Comparison of ENCODE assay signal across 9 mouse cellular contexts in genomic region chr11:90252366-90252765, GRCm38 (mm10). TPM values are rescaled to one million over a fixed set of nuclear protein-coding genes. Genes with fewer than 3 reads are reported as not detected.
DNase-seq lines count a peak whose midpoint lies in the region; ATAC-seq and TF ChIP-seq lines count a peak whose summit lies in the region.
"Had no signal": no experiment of that assay in that cellular context is flagged by ENCODE, and none has a peak within 500 bp of the region (broad histone marks: within the 10 kb centered on the region; RNA-seq: fewer than 3 reads in every experiment).

No protein-coding gene starts in this region.

- peaks cover 41% of the 10 kb centered on the region for H3K4me1 ChIP-seq in hindbrain, embryonic 13.5 days (replicated peaks)
- 0 out of 2 replicates have a peak, but pooled peaks cover 2% of the 10 kb centered on the region for H3K4me1 ChIP-seq in hindbrain, embryonic 11.5 days (replicated peaks; ENCODE audit: control insufficient read depth, insufficient read depth, low read length)
- H3K4me1 ChIP-seq in neural tube, embryonic 15.5 days = peaks cover 43% of the 10 kb centered on the region
- 0 out of 2 replicates have a peak, but pooled peaks cover under 1% of the 10 kb centered on the region for H3K4me1 ChIP-seq in stomach, postnatal 0 days (replicated peaks; ENCODE audit: control insufficient read depth, insufficient read depth)

- no peak overlapping the region for H3K9ac ChIP-seq in hindbrain, embryonic 13.5 days
- H3K9ac ChIP-seq in hindbrain, embryonic 11.5 days (ENCODE audit: low read depth, low read length) = no peak overlapping the region
- H3K9ac ChIP-seq in neural tube, embryonic 15.5 days (replicated peaks) = no peak overlapping the region
- no peak overlapping the region for H3K9ac ChIP-seq in stomach, postnatal 0 days (ENCODE audit: low read length)

- H3K4me2 ChIP-seq in hindbrain, embryonic 13.5 days = peak overlapping the region; percentile 68; the same call in 1 of the 2 replicates
- H3K4me2 ChIP-seq in hindbrain, embryonic 11.5 days (replicated peaks; ENCODE audit: low read depth, low read length) = no peak overlapping the region
- H3K4me2 ChIP-seq in neural tube, embryonic 15.5 days = peak overlapping the region; percentile 79
- H3K4me2 ChIP-seq in stomach, postnatal 0 days (replicated peaks; ENCODE audit: low read depth) = peak overlapping the region; percentile 25

- ATAC-seq in hindbrain, embryonic 13.5 days (ENCODE audit: low FRiP score) = no peak
- ATAC-seq in hindbrain, embryonic 11.5 days (ENCODE audit: low FRiP score) = no peak
- no peak for ATAC-seq in neural tube, embryonic 15.5 days (ENCODE audit: low FRiP score)
- ATAC-seq in stomach, postnatal 0 days (ENCODE audit: low FRiP score, low TSS enrichment) = no peak

- 82% methylated on average over 8 of the region's 8 CpGs for WGBS in hindbrain, embryonic 13.5 days
- WGBS in hindbrain, embryonic 11.5 days = 87% methylated on average over 8 of the region's 8 CpGs
- WGBS in neural tube, embryonic 15.5 days = 79% methylated on average over 8 of the region's 8 CpGs
- 56% methylated on average over 8 of the region's 8 CpGs for WGBS in stomach, postnatal 0 days

- no peaks in the 10 kb centered on the region for H3K27me3 ChIP-seq in hindbrain, embryonic 13.5 days
- no peaks in the 10 kb centered on the region for H3K27me3 ChIP-seq in hindbrain, embryonic 11.5 days (ENCODE audit: control insufficient read depth, insufficient read depth, low read length)
- H3K27me3 ChIP-seq in neural tube, embryonic 15.5 days (replicated peaks) = no peaks in the 10 kb centered on the region
- H3K27me3 ChIP-seq in stomach, postnatal 0 days (ENCODE audit: control insufficient read depth, insufficient read depth, low read length) = no peaks in the 10 kb centered on the region

- no peak overlapping the region for H3K4me3 ChIP-seq in hindbrain, embryonic 13.5 days
- no peak overlapping the region for H3K4me3 ChIP-seq in hindbrain, embryonic 11.5 days (ENCODE audit: low read depth, low read length)
- no peak overlapping the region for H3K4me3 ChIP-seq in neural tube, embryonic 15.5 days (replicated peaks)
- no peak overlapping the region for H3K4me3 ChIP-seq in stomach, postnatal 0 days (ENCODE audit: low read depth, low read length)

- DNase-seq in adrenal gland, postnatal 10 days = peak; percentile 24
- DNase-seq in adrenal gland, adult (ENCODE audit: inconsistent age in 2 of 2, low spot score in 1 of 2) = no peak
- no peak for DNase-seq in hindbrain, embryonic 11.5 days (ENCODE audit: low spot score)
- DNase-seq in neural tube, embryonic 10.5 days (ENCODE audit: extremely low spot score, low spot score) = no peak
- no peak for DNase-seq in stomach, postnatal 0 days (ENCODE audit: low spot score)
- DNase-seq in spleen, postnatal 4 days (ENCODE audit: low spot score in 2 of 2) = no peak
- DNase-seq: right cerebral cortex, postnatal 4 days had no signal

- TF ChIP-seq EP300 in stomach, postnatal 0 days (optimal IDR thresholded peaks at IDR 0.05) = no peak

- no peak overlapping the region for H3K27ac ChIP-seq in hindbrain, embryonic 13.5 days
- H3K27ac ChIP-seq in hindbrain, embryonic 11.5 days (ENCODE audit: low read depth, low read length) = no peak overlapping the region
- no peak overlapping the region for H3K27ac ChIP-seq in neural tube, embryonic 15.5 days (replicated peaks)
- no peak overlapping the region for H3K27ac ChIP-seq in stomach, postnatal 0 days (replicated peaks)

- H3K36me3 ChIP-seq in hindbrain, embryonic 13.5 days = 0 out of 2 replicates have a peak, but pooled peaks cover 6% of the 10 kb centered on the region
- no peaks in the 10 kb centered on the region for H3K36me3 ChIP-seq in hindbrain, embryonic 11.5 days (ENCODE audit: control insufficient read depth, insufficient read depth, low read length)
- peaks cover 9% of the 10 kb centered on the region for H3K36me3 ChIP-seq in neural tube, embryonic 15.5 days
- no peaks in the 10 kb centered on the region for H3K36me3 ChIP-seq in stomach, postnatal 0 days (ENCODE audit: control insufficient read depth, insufficient read depth, low read length)

- TF ChIP-seq CTCF in stomach, postnatal 0 days (IDR thresholded peaks at IDR 0.05; ENCODE audit: low read depth) = no peak

- H3K9me3 ChIP-seq in hindbrain, embryonic 13.5 days = no peaks in the 10 kb centered on the region
- no peaks in the 10 kb centered on the region for H3K9me3 ChIP-seq in hindbrain, embryonic 11.5 days (ENCODE audit: control insufficient read depth, low read length)
- H3K9me3 ChIP-seq in neural tube, embryonic 15.5 days (replicated peaks) = no peaks in the 10 kb centered on the region
- no peaks in the 10 kb centered on the region for H3K9me3 ChIP-seq in stomach, postnatal 0 days (ENCODE audit: control insufficient read depth, low read length)

RNA-seq across cellular contexts. Expression of gene Mmd, which starts 3.1 kb away (rescaled TPM):
- 10 to 100 TPM; 69.2 to 89.2 TPM for total RNA-seq in adrenal gland, postnatal 10 days (2021)
- polyA plus RNA-seq in hindbrain, embryonic 13.5 days (2015; fragmentation: Nextera tagmentation; extraction: Ambion mirVana) = 105 and 114 TPM in 2 replicates
- polyA plus RNA-seq in hindbrain, embryonic 11.5 days (2014; fragmentation: Nextera tagmentation; extraction: Ambion mirVana) = 47.7 and 57.6 TPM in 2 replicates
- 104 and 126 TPM in 2 replicates for polyA plus RNA-seq in neural tube, embryonic 15.5 days (2015; fragmentation: Nextera tagmentation; extraction: Ambion mirVana)
- 19.1 and 21.3 TPM in 2 replicates for polyA plus RNA-seq in stomach, postnatal 0 days (2015; fragmentation: Nextera tagmentation; extraction: Ambion mirVana)
